Mouse (Mus musculus) MEL (cell line): ENCODE data around the gene Vsig10l.

Experiments used
- EP300 ChIP-seq, 2 experiments: IDR thresholded peaks; 2 replicates each; pipeline ENCODE4 v1.6.1; 2011; ENCODE audit warnings: improper control_type of control experiment in 2 of 2, low read length in 2 of 2, low read depth in 1 of 2, mild to moderate bottlenecking in 1 of 2
- TBP ChIP-seq: IDR thresholded peaks from 2 replicates; pipeline ENCODE4 v1.8.0; 2011; ENCODE audit warnings: low read depth, low read length, improper control_type of control experiment
- ZC3H11A ChIP-seq: IDR thresholded peaks from 2 replicates; pipeline ENCODE4 v1.6.1; 2012; ENCODE audit warnings: low read depth, mild to moderate bottlenecking, inconsistent platforms, low read length, improper control_type of control experiment

GRCm38 (mm10) chr7:43447801-43448200 is 15.2 kb upstream of the Vsig10l start:
- TF ChIP-seq ZC3H11A (no peak), TBP (no peak), EP300 (IDR thresholded peaks at IDR 0.05; ENCODE audit: low read depth in 1 of 2, low read length in 2 of 2) (no peak)
